Mouse (Mus musculus): ENCODE data around the gene AU022252. TPM values are rescaled to one million over a fixed set of nuclear protein-coding genes. Genes with fewer than 3 reads are reported as not detected.
A peak's percentile ranks its signal among the peaks of the same experiment; 100 is the strongest.

Gene AU022252
- total and polyA plus RNA-seq, 3 experiments = 12.3 to 24.9 TPM; not detected in 1

GRCm38 (mm10) chr4:119190618-119191017, 41.9 kb downstream of the AU022252 start (continued):
- peak; percentile 88 to 96 for TF ChIP-seq EP300 (IDR thresholded peaks at IDR 0.05; ENCODE audit: low read depth in 1 of 2, low read length in 2 of 2)
- TF ChIP-seq SIN3A (IDR thresholded peaks at IDR 0.05; ENCODE audit: low read length) = peak; percentile 88
- TF ChIP-seq UBTF (IDR thresholded peaks at IDR 0.05; ENCODE audit: borderline replicate concordance, insufficient read depth, low read depth, low read length) = no peak
- TF ChIP-seq CHD2 (IDR thresholded peaks at IDR 0.05; ENCODE audit: low read length) = no peak
- TF ChIP-seq BHLHE40 (IDR thresholded peaks at IDR 0.05; ENCODE audit: borderline replicate concordance, low read depth, low read length) = peak; percentile 61; the same call in 1 of the 2 replicates
- TF ChIP-seq GABPA (IDR thresholded peaks at IDR 0.05; ENCODE audit: low read depth, low read length) = no peak
- no peak for TF ChIP-seq MAFK (IDR thresholded peaks at IDR 0.05; ENCODE audit: borderline replicate concordance, low read depth, low read length)
- TF ChIP-seq POLR2AphosphoS5 (IDR thresholded peaks at IDR 0.05; ENCODE audit: borderline replicate concordance, low read depth, low read length) = no peak
- peak; percentile 86 for TF ChIP-seq MYB (IDR thresholded peaks at IDR 0.05; ENCODE audit: low read depth, low read length)
- TF ChIP-seq ZC3H11A (IDR thresholded peaks at IDR 0.05; ENCODE audit: low read depth, low read length) = no peak
- TF ChIP-seq HCFC1 (IDR thresholded peaks at IDR 0.05; ENCODE audit: low read depth, low read length) = no peak
- TF ChIP-seq ELF1 (IDR thresholded peaks at IDR 0.05; ENCODE audit: low read depth, low read length) = no peak

GRCm38 (mm10) chr4:119189864-119190263, 42.6 kb downstream of the AU022252 start, which contains the start of gene Ermap:
Ermap (minus strand) TSS chr4:119190011.
- Histone ChIP-seq H3K27ac (ENCODE audit: control insufficient read depth, low read depth, low read length) (peak within 1 kb of the TSS; percentile 100), H3K36me3 (ENCODE audit: control insufficient read depth in 1 of 2, insufficient read depth in 2 of 2, low read length in 2 of 2) (peaks cover 4 to 69% of the 10 kb centered on the region in 2 experiments), H3K9ac (ENCODE audit: control insufficient read depth, low read depth, low read length, poor library complexity, severe bottlenecking) (peak within 1 kb of the TSS; percentile 98), H3K79me2 (ENCODE audit: control insufficient read depth, insufficient read depth, low read length, poor library complexity) (peaks cover 44% of the 10 kb centered on the region), H3K27me3 (ENCODE audit: control insufficient read depth in 1 of 2, insufficient read depth in 2 of 2, low read length in 2 of 2) (no peaks in the 10 kb centered on the region), H3K4me1 (ENCODE audit: control insufficient read depth in 1 of 2, insufficient read depth in 2 of 2, low read length in 2 of 2) (peaks cover 20 to 57% of the 10 kb centered on the region in 2 experiments), H3K4me3 (ENCODE audit: control insufficient read depth in 1 of 2, insufficient read depth in 1 of 2, low read depth in 2 of 2, low read length in 2 of 2) (peak within 1 kb of the TSS; percentile 74 to 96), H3K9me3 (replicated peaks; ENCODE audit: insufficient read depth, low read length) (no peaks in the 10 kb centered on the region)
- DNase-seq (ENCODE audit: low read depth, low spot score) = peak; percentile 91
- TF ChIP-seq TCF12 (IDR thresholded peaks at IDR 0.05; ENCODE audit: low read depth, low read length) = peak; percentile 94
- peak; percentile 85 to 95 for TF ChIP-seq EP300 (IDR thresholded peaks at IDR 0.05; ENCODE audit: low read depth in 1 of 2, low read length in 2 of 2)
- TF ChIP-seq USF1 (IDR thresholded peaks at IDR 0.05; ENCODE audit: low read depth, low read length) = no peak
- no peak for TF ChIP-seq RAD21 (IDR thresholded peaks at IDR 0.05; ENCODE audit: low read depth, low read length)
- peak; percentile 42; the same call in 1 of the 2 replicates for TF ChIP-seq HCFC1 (IDR thresholded peaks at IDR 0.05; ENCODE audit: low read depth, low read length)
- TF ChIP-seq CHD2 (IDR thresholded peaks at IDR 0.05; ENCODE audit: low read length) = no peak
- TF ChIP-seq MYB (IDR thresholded peaks at IDR 0.05; ENCODE audit: low read depth, low read length) = peak; percentile 73; the same call in 1 of the 2 replicates
- TF ChIP-seq TBP (IDR thresholded peaks at IDR 0.05; ENCODE audit: low read depth, low read length) = peak; percentile 95
- peak; percentile 52 for TF ChIP-seq POLR2AphosphoS2 (IDR thresholded peaks at IDR 0.05; ENCODE audit: low read length)
- peak; percentile 23; the same call in 1 of the 2 replicates for TF ChIP-seq BHLHE40 (IDR thresholded peaks at IDR 0.05; ENCODE audit: borderline replicate concordance, low read depth, low read length)
- peak; percentile 93 for TF ChIP-seq TAL1 (IDR thresholded peaks at IDR 0.05; ENCODE audit: low read length)
- TF ChIP-seq MEF2A (IDR thresholded peaks at IDR 0.05; ENCODE audit: extremely low read depth, insufficient replicate concordance, low read depth, low read length, poor library complexity, severe bottlenecking) = no peak
- TF ChIP-seq SIN3A (IDR thresholded peaks at IDR 0.05; ENCODE audit: low read length) = peak; percentile 91
- no peak for TF ChIP-seq KAT2A (conservative IDR thresholded peaks at IDR 0.05; ENCODE audit: low read depth, low read length)
- peak; percentile 75 for TF ChIP-seq ETS1 (IDR thresholded peaks at IDR 0.05; ENCODE audit: low read depth, low read length)
- no peak for TF ChIP-seq ELF1 (IDR thresholded peaks at IDR 0.05; ENCODE audit: low read depth, low read length)
- TF ChIP-seq NELFE (IDR thresholded peaks at IDR 0.05; ENCODE audit: low read depth, low read length) = peak; percentile 85
- TF ChIP-seq GABPA (IDR thresholded peaks at IDR 0.05; ENCODE audit: low read depth, low read length) = no peak
- peak; percentile 87; the same call in 1 of the 2 replicates for TF ChIP-seq UBTF (IDR thresholded peaks at IDR 0.05; ENCODE audit: borderline replicate concordance, insufficient read depth, low read depth, low read length)
- TF ChIP-seq POLR2A (IDR thresholded peaks at IDR 0.05; ENCODE audit: control insufficient read depth in 1 of 2, insufficient read depth in 1 of 2, low read depth in 1 of 2, low read length in 2 of 2, poor library complexity in 1 of 2) = peak; percentile 32 to 87; a peak in 2 of 4 replicates
- TF ChIP-seq ZMIZ1 (IDR thresholded peaks at IDR 0.05; ENCODE audit: low read depth, low read length) = peak; percentile 88; the same call in 1 of the 2 replicates
- no peak; the same call in none of the 2 replicates for TF ChIP-seq CHD1 (IDR thresholded peaks at IDR 0.05; ENCODE audit: low read depth, low read length)
- TF ChIP-seq MAZ (IDR thresholded peaks at IDR 0.05; ENCODE audit: low read depth, low read length) = peak; percentile 76; the same call in 1 of the 2 replicates
- no peak for TF ChIP-seq RCOR1 (IDR thresholded peaks at IDR 0.05; ENCODE audit: low read depth, low read length)
- no peak for TF ChIP-seq JUND (IDR thresholded peaks at IDR 0.05; ENCODE audit: low read depth, low read length)
- no peak for TF ChIP-seq E2F4 (IDR thresholded peaks at IDR 0.05; ENCODE audit: borderline replicate concordance, low read depth, low read length)
- TF ChIP-seq GATA1 (IDR thresholded peaks at IDR 0.05; ENCODE audit: low read depth, low read length) = peak; percentile 91
- no peak for TF ChIP-seq POLR2AphosphoS5 (IDR thresholded peaks at IDR 0.05; ENCODE audit: borderline replicate concordance, low read depth, low read length)
- no peak for TF ChIP-seq MAX (IDR thresholded peaks at IDR 0.05; ENCODE audit: low read length)
- TF ChIP-seq MXI1 (IDR thresholded peaks at IDR 0.05; ENCODE audit: low read depth, low read length) = peak; percentile 73

All from MEL (cell line).